26 mouse cellular contexts compared by ENCODE assay signal in genomic region chr2:110586692-110587091, GRCm38 (mm10). TPM values are rescaled to one million over a fixed set of nuclear protein-coding genes. Genes with fewer than 3 reads are reported as not detected.
DNase-seq lines count a peak whose midpoint lies in the region; ATAC-seq and TF ChIP-seq lines count a peak whose summit lies in the region.
"Had no signal": no experiment of that assay in that cellular context is flagged by ENCODE, and none has a peak within 500 bp of the region (broad histone marks: within the 10 kb centered on the region; RNA-seq: fewer than 3 reads in every experiment).

No protein-coding gene starts in this region.

- H3K9me3 ChIP-seq in hindbrain, embryonic 14.5 days (ENCODE audit: control insufficient read depth, low read length), result no peaks in the 10 kb centered on the region
- no peaks in the 10 kb centered on the region for H3K9me3 ChIP-seq in hindbrain, embryonic 11.5 days (ENCODE audit: control insufficient read depth, low read length)
- no peaks in the 10 kb centered on the region for H3K9me3 ChIP-seq in intestine, embryonic 16.5 days (ENCODE audit: control insufficient read depth, low read length)
- no peaks in the 10 kb centered on the region for H3K9me3 ChIP-seq in intestine, embryonic 15.5 days
- no peaks in the 10 kb centered on the region for H3K9me3 ChIP-seq in intestine, postnatal 0 days (ENCODE audit: control insufficient read depth)
- H3K9me3 ChIP-seq: G1E had no signal

- peak; percentile 13 for DNase-seq in hindbrain, embryonic 14.5 days (ENCODE audit: low spot score)
- DNase-seq in hindbrain, embryonic 11.5 days (ENCODE audit: low spot score), result no peak
- no peak for DNase-seq in spleen, adult 12 weeks (ENCODE audit: low spot score)
- no peak for DNase-seq in heart, adult 2 months
- DNase-seq: adrenal gland, adult 2 months; adrenal gland, adult 8-10 months; adrenal gland, postnatal 10 days; adrenal gland, postnatal 14 days; adrenal gland, postnatal 25 days; adrenal gland, postnatal 36 days; B cell, adult 2 months; cerebellum, adult 11 months; cerebellum, adult 11-12 months had no signal

- no peaks in the 10 kb centered on the region for H3K36me3 ChIP-seq in hindbrain, embryonic 14.5 days (replicated peaks; ENCODE audit: control insufficient read depth, insufficient read depth)
- no peaks in the 10 kb centered on the region for H3K36me3 ChIP-seq in hindbrain, embryonic 11.5 days (ENCODE audit: control insufficient read depth, insufficient read depth, low read length)
- H3K36me3 ChIP-seq in intestine, embryonic 16.5 days (ENCODE audit: control insufficient read depth, insufficient read depth, low read length), result no peaks in the 10 kb centered on the region
- no peaks in the 10 kb centered on the region for H3K36me3 ChIP-seq in intestine, embryonic 15.5 days
- H3K36me3 ChIP-seq in intestine, postnatal 0 days (ENCODE audit: control insufficient read depth, insufficient read depth), result no peaks in the 10 kb centered on the region
- H3K36me3 ChIP-seq in small intestine, adult 2 months (ENCODE audit: control insufficient read depth, insufficient read depth, low read length), result no peaks in the 10 kb centered on the region
- no peaks in the 10 kb centered on the region for H3K36me3 ChIP-seq in heart, adult 2 months (ENCODE audit: control insufficient read depth, insufficient read depth, low read length)
- H3K36me3 ChIP-seq: G1E had no signal

- H3K9ac ChIP-seq in hindbrain, embryonic 14.5 days, result no peak overlapping the region
- no peak overlapping the region for H3K9ac ChIP-seq in hindbrain, embryonic 11.5 days (ENCODE audit: low read depth, low read length)
- no peak overlapping the region for H3K9ac ChIP-seq in intestine, embryonic 16.5 days (ENCODE audit: low read depth, low read length)
- no peak overlapping the region for H3K9ac ChIP-seq in intestine, embryonic 15.5 days
- H3K9ac ChIP-seq in intestine, postnatal 0 days (ENCODE audit: low read depth, low read length), result no peak overlapping the region
- no peak overlapping the region for H3K9ac ChIP-seq in heart, adult 2 months (ENCODE audit: low read depth, low read length)

- TF ChIP-seq POLR2A in small intestine, adult 2 months (IDR thresholded peaks at IDR 0.05; ENCODE audit: low read depth, low read length), result no peak
- TF ChIP-seq POLR2A in heart, adult 2 months (IDR thresholded peaks at IDR 0.05; ENCODE audit: insufficient read depth, low read depth, low read length), result no peak

- no peaks in the 10 kb centered on the region for H3K4me1 ChIP-seq in hindbrain, embryonic 14.5 days (replicated peaks; ENCODE audit: control insufficient read depth, insufficient read depth, low read length)
- no peaks in the 10 kb centered on the region for H3K4me1 ChIP-seq in hindbrain, embryonic 11.5 days (replicated peaks; ENCODE audit: control insufficient read depth, insufficient read depth, low read length)
- H3K4me1 ChIP-seq in intestine, embryonic 16.5 days (ENCODE audit: control insufficient read depth, insufficient read depth, low read length), result no peaks in the 10 kb centered on the region
- no peaks in the 10 kb centered on the region for H3K4me1 ChIP-seq in intestine, embryonic 15.5 days (replicated peaks)
- H3K4me1 ChIP-seq in intestine, postnatal 0 days (replicated peaks; ENCODE audit: control insufficient read depth, insufficient read depth, low read length), result no peaks in the 10 kb centered on the region
- peaks cover 9% of the 10 kb centered on the region for H3K4me1 ChIP-seq in small intestine, adult 2 months (ENCODE audit: control insufficient read depth, insufficient read depth, insufficient read length, low read length)
- no peaks in the 10 kb centered on the region for H3K4me1 ChIP-seq in heart, adult 2 months (ENCODE audit: control insufficient read depth, insufficient read depth, low read length)

- no peak for ATAC-seq in hindbrain, embryonic 14.5 days (ENCODE audit: low FRiP score)
- ATAC-seq in hindbrain, embryonic 11.5 days (ENCODE audit: low FRiP score), result no peak
- ATAC-seq in intestine, embryonic 16.5 days, result peak; percentile 58; the same call in 1 of the 2 replicates
- no peak for ATAC-seq in intestine, embryonic 15.5 days
- 0 out of 2 replicates have a peak, but pooled peaks have one; percentile 60 for ATAC-seq in intestine, postnatal 0 days
- ATAC-seq: activated CD4-positive, CD25-positive, alpha-beta regulatory T cell, adult 4 months; CD4-positive, CD25-positive, alpha-beta regulatory T cell, adult 4 months; Patski had no signal

- TF ChIP-seq CTCF in intestine, postnatal 0 days (IDR thresholded peaks at IDR 0.05; ENCODE audit: low read depth), result no peak
- TF ChIP-seq CTCF in small intestine, adult 2 months (IDR thresholded peaks at IDR 0.05; ENCODE audit: extremely low read depth, insufficient read length, insufficient replicate concordance, low read depth, low read length), result no peak
- TF ChIP-seq CTCF in heart, adult 2 months (IDR thresholded peaks at IDR 0.05), result no peak

- H3K79me2 ChIP-seq in heart, adult 2 months (replicated peaks; ENCODE audit: control insufficient read depth, insufficient read depth, low read length), result no peaks in the 10 kb centered on the region

- H3K4me2 ChIP-seq in hindbrain, embryonic 14.5 days (replicated peaks), result no peak overlapping the region
- no peak overlapping the region for H3K4me2 ChIP-seq in hindbrain, embryonic 11.5 days (replicated peaks; ENCODE audit: low read depth, low read length)
- no peak overlapping the region for H3K4me2 ChIP-seq in intestine, embryonic 16.5 days (ENCODE audit: low read depth, low read length)
- no peak overlapping the region for H3K4me2 ChIP-seq in intestine, embryonic 15.5 days (replicated peaks)
- H3K4me2 ChIP-seq in intestine, postnatal 0 days (replicated peaks; ENCODE audit: low read depth), result no peak overlapping the region

- TF ChIP-seq EP300 in heart, adult 2 months (IDR thresholded peaks at IDR 0.05; ENCODE audit: insufficient read depth, low read depth, low read length), result no peak

- H3K27ac ChIP-seq in hindbrain, embryonic 14.5 days, result no peak overlapping the region
- no peak overlapping the region for H3K27ac ChIP-seq in hindbrain, embryonic 11.5 days (ENCODE audit: low read depth, low read length)
- H3K27ac ChIP-seq in intestine, embryonic 16.5 days (ENCODE audit: low read length), result no peak overlapping the region
- no peak overlapping the region for H3K27ac ChIP-seq in intestine, embryonic 15.5 days
- H3K27ac ChIP-seq in intestine, postnatal 0 days (ENCODE audit: low read depth, low read length), result no peak overlapping the region
- H3K27ac ChIP-seq in small intestine, adult 2 months (ENCODE audit: insufficient read depth, low read depth, low read length), result peak overlapping the region; percentile 67
- H3K27ac ChIP-seq in heart, adult 2 months, result no peak overlapping the region

- H3K27me3 ChIP-seq in hindbrain, embryonic 14.5 days (ENCODE audit: control insufficient read depth, insufficient read depth, low read length), result no peaks in the 10 kb centered on the region
- no peaks in the 10 kb centered on the region for H3K27me3 ChIP-seq in hindbrain, embryonic 11.5 days (ENCODE audit: control insufficient read depth, insufficient read depth, low read length)
- H3K27me3 ChIP-seq in intestine, embryonic 16.5 days (replicated peaks; ENCODE audit: control insufficient read depth, insufficient read depth, low read length), result no peaks in the 10 kb centered on the region
- H3K27me3 ChIP-seq in intestine, embryonic 15.5 days (replicated peaks), result no peaks in the 10 kb centered on the region
- no peaks in the 10 kb centered on the region for H3K27me3 ChIP-seq in intestine, postnatal 0 days (replicated peaks; ENCODE audit: control insufficient read depth, insufficient read depth, low read length)
- H3K27me3 ChIP-seq in small intestine, adult 2 months (ENCODE audit: control insufficient read depth, insufficient read depth, low read length), result no peaks in the 10 kb centered on the region
- no peaks in the 10 kb centered on the region for H3K27me3 ChIP-seq in heart, adult 2 months (ENCODE audit: control insufficient read depth, insufficient read depth, low read length)
- H3K27me3 ChIP-seq: CH12.LX had no signal

- WGBS in hindbrain, embryonic 14.5 days, result 90% methylated on average over 6 of the region's 6 CpGs
- 89% methylated on average over 6 of the region's 6 CpGs for WGBS in hindbrain, embryonic 11.5 days
- 72% methylated on average over 6 of the region's 6 CpGs for WGBS in intestine, embryonic 16.5 days
- 77% methylated on average over 6 of the region's 6 CpGs for WGBS in intestine, embryonic 15.5 days
- WGBS in intestine, postnatal 0 days, result 61% methylated on average over 6 of the region's 6 CpGs
- WGBS in small intestine, adult 2 months, result 62% methylated on average over 6 of the region's 6 CpGs
- WGBS in heart, adult 2 months, result 71% methylated on average over 6 of the region's 6 CpGs

- intact Hi-C loops in heart, adult 2 months (cut with DNase I), result no loop called here

- H3K4me3 ChIP-seq in hindbrain, embryonic 14.5 days (replicated peaks; ENCODE audit: low read length), result no peak overlapping the region
- no peak overlapping the region for H3K4me3 ChIP-seq in hindbrain, embryonic 11.5 days (ENCODE audit: low read depth, low read length)
- H3K4me3 ChIP-seq in intestine, embryonic 16.5 days (ENCODE audit: low read length), result no peak overlapping the region
- H3K4me3 ChIP-seq in intestine, embryonic 15.5 days (replicated peaks), result no peak overlapping the region
- H3K4me3 ChIP-seq in intestine, postnatal 0 days (ENCODE audit: low read depth, low read length), result no peak overlapping the region
- H3K4me3 ChIP-seq in small intestine, adult 2 months (ENCODE audit: low read depth, low read length), result no peak overlapping the region
- no peak overlapping the region for H3K4me3 ChIP-seq in heart, adult 2 months

RNA-seq across cellular contexts. Expression of gene Slc5a12, which starts 10.4 kb away (rescaled TPM):
- polyA plus RNA-seq in hindbrain, embryonic 14.5 days (2014; fragmentation: Nextera tagmentation; extraction: Ambion mirVana), result not detected in 2 replicates
- not detected in 2 replicates for polyA plus RNA-seq in hindbrain, embryonic 11.5 days (2014; fragmentation: Nextera tagmentation; extraction: Ambion mirVana)
- 0.11 and 0.26 TPM in 2 replicates for polyA plus RNA-seq in intestine, embryonic 16.5 days (2015; fragmentation: Nextera tagmentation; extraction: Ambion mirVana)
- polyA plus RNA-seq in intestine, embryonic 15.5 days (2015; fragmentation: Nextera tagmentation; extraction: Ambion mirVana), result 0.09 and 0.13 TPM in 2 replicates
- 0.31 and 0.53 TPM in 2 replicates for polyA plus RNA-seq in intestine, postnatal 0 days (2015; fragmentation: Nextera tagmentation; extraction: Ambion mirVana)
- 0.27 and 27.0 TPM in 2 replicates for polyA plus RNA-seq in small intestine, adult 2 months (2012; rRNA removed)
- not detected for total RNA-seq in heart, adult 2 months (2021)
- polyA plus RNA-seq in heart, adult 2 months (2012; rRNA removed), result not detected in 2 replicates
- total RNA-seq: adrenal gland, adult 2 months; adrenal gland, adult 8-10 months; adrenal gland, postnatal 14 days; adrenal gland, postnatal 25 days; adrenal gland, postnatal 36 days; CH12.LX; ES-E14; MEL had no signal
- polyA plus RNA-seq: activated CD4-positive, CD25-positive, alpha-beta regulatory T cell, adult 4 months; adrenal gland, adult 2 months; brain, embryonic 14.5 days; C2C12; CD4-positive, CD25-positive, alpha-beta regulatory T cell, adult 4 months; G1E; Patski had no signal

Comparison
In these comparisons a context has a peak if more than half of its experiments do, and no peak if none do; other contexts are left out.
1. ATAC-seq: peak in intestine, embryonic 16.5 days (single experiment) and intestine, postnatal 0 days (single experiment); none in hindbrain, embryonic 14.5 days (single experiment), hindbrain, embryonic 11.5 days (single experiment) and intestine, embryonic 15.5 days (single experiment).